Mouse (Mus musculus): ENCODE results near the gene Gm37240.

The Gm37240 gene

DNA sequence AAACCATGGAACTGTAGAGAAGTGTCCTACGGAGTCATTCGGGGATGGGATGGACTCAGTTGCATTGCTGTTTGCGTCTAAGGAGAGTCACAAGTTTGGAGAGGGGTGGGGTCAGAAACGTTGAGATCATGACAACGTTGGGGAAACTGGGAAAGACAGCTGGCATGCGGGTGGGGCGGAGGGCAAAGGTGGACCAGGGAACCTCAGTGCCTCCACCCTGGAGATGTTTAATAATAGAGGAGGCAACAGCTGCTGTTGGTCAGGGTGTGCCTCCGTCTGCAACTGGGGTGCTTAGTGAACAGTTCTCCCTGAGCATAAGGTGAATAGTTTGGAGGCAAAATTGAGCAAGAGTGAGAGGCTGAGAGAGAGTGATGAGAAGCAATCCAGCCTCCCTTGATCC, 758.8 kb downstream of the Gm37240 start:
- DNase-seq (ENCODE audit: low spot score) = no peak

DNA sequence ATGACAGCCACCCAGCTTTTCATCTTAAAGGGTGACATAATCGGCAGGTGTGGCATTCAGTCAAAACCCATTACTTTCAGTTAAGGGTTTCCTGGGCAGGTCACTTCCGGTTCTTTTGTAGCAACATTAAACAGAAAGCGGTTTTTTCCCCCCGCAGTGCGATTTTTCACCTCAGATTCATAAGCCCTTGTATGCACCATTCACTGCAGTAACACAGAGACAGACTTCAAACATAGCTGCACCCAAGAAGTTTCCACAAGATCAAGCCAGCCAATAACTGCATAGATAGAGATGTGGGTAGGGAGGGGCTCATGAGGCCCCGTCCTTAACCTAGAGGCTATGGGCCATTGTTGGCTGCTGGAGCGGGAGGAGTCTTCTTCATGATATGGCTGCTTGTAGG, 760.3 kb downstream of the Gm37240 start:
- DNase-seq (ENCODE audit: low spot score) = no peak

DNA sequence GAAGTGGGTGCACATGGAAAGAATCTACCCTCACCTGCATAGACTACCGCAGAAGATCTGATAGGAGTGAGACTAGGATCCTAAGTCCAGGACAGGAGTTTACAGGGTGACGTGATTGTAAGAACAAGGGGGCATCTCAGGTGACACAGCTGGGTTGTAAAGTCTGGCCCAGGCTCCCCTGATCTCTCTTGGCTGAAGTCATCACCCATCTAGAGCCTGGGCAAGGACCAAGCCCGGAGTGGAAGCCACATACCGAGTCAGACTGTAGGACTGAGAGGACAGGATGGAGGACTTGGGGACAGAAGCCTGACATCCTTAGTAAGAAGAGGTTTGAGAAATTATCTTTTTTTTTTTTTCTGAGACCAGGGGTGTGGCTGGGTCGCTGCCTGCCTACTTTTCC, 761.8 kb downstream of the Gm37240 start:
- DNase-seq (ENCODE audit: low spot score) = no peak

DNA sequence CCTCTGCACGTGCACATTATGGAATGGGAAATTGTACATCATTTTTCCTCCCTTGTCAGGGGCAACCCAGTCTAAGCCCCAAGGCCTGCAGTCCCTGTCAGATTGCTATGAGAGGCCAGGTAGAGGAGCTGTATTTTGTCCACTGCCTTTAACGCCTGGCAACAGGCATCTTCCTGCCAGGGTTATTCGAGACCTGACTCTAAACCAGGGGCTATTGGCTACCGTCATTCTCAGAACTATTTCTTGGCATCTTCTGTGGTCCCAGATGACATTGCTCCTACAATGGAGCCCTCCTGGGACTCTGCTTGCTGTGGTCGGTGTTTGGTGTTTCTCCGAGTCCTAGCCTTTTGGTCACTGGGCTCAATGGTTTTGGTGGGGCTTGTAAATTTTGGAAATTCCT, 762.4 kb downstream of the Gm37240 start:
- no peak for DNase-seq (ENCODE audit: low spot score)

DNA sequence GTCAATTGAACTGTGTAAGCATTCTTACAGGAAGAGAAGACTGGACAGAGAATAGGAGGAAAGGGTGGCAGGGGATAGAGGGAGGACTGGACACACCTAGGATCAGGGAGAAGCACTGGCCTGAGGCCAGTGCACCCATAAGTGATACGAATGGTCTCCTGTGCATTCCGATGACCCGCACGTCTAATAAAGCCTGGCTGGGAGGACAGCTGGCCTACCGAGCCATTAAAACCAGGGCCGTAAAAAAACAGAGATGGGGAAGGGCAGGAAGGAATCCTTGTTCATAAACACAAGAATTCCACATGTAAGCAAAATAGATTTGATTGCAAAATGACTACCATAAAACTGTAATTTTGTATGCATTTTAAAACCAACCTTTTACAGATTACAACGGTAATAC, 762.9 kb downstream of the Gm37240 start:
- DNase-seq (ENCODE audit: low spot score) = no peak

DNA sequence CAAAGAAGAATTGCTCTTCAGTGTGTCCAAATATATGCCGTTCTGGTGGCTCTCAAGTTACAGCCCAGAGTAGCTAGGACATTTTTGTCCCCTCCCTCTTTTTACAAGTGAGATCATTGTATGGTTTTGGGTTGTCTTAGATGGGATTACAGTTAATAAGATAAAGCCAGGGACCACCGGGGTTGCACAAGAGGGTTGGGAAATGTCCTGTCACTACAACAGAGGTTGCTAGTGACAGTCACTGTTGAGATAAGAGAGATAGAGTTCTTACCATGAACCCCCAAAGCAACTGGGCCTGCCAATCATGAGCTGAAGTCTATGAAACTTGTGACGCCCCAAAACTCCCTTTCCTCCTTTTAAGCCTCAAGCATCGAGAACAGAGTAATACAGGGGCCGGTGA, 769.6 kb downstream of the Gm37240 start:
- no peak for DNase-seq (ENCODE audit: low spot score)

DNA sequence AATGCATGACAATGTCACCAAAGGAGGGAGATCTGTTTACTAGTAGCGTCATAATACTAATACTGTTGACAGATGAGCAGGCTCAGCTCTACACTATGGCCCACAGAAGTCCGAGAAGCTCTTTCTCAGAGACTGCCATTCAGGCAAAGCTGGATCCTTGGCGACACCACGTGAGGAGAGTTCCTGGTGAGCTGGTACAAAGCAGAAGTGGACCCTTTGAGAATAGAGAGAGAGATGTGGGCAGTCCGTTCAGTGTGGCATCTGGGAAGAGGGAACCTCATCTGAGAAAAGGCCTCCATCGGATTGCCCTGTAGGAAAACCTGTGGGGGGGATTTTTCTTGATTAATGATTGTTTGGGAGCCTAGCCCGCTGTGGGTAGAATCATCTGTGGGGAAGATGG, 770.3 kb downstream of the Gm37240 start:
- DNase-seq (ENCODE audit: low spot score) = no peak

DNA sequence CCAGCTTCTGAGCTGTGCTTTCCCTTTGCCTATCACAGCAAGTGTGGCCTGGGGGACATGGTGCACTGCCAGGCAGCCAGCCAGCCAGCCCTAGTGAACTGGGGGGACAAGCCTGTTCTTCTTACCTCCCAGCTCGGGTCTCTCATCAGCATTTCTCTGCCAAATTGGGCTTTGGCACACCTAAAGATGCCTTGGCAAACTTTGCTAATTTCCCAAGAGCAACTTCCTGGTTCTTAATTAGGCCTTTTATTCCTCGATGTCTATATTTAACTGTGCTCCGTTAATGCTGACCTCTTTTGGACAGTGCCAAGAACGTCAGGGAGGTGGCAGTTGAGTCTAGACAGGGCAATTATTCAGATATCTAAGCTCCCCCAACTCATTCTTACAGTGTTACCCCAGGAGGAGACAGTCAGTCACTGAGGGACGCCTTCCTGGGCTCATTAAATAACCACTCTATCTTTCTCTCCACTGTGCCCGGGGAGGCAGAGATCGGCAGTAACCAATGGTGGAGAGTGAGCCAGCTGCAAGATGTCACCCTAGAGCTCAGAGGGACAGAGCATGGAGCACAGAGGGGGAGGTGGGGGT, 771.3 kb downstream of the Gm37240 start:
- no peak for DNase-seq (ENCODE audit: low spot score)

DNA sequence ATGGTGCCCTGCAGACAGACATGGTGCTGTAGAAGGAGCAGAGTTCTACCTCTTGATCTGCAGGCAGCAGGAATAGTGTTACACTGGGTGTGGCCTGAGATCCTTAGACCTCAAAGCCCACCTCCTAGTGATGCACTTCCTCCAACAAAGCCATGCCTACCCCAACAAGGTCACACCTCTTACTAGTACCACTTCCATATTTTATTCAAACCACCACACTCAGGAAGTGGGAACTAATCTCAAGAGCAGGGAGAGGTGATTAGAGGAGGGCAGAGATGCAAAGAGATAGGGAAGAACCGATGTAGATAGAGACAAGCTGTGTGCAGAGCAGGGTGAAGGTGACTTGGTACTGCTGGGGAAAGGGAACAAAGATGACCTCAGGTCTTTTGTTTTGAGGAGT, 773.8 kb downstream of the Gm37240 start:
- DNase-seq (ENCODE audit: low spot score) = no peak

DNA sequence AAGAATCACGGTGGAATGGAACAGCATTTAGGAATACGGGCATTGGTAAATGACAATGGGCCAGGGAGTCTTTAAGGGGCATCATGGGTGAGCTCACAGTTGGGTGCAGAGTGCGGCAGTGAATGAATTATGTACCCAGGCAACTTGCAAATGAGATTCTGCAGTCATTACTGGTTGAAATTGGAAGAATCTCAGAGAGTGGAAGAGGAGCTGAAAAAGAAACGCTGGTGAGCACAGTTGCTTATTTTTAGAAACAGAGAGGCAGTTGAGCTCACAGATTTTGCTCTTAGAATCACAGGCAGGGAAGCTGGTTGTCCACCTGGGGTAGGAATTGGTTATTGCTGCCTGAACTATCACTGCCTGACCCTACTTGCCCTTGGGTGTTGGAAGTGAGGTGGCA, 776.6 kb downstream of the Gm37240 start:
- no peak for DNase-seq (ENCODE audit: low spot score)

DNA sequence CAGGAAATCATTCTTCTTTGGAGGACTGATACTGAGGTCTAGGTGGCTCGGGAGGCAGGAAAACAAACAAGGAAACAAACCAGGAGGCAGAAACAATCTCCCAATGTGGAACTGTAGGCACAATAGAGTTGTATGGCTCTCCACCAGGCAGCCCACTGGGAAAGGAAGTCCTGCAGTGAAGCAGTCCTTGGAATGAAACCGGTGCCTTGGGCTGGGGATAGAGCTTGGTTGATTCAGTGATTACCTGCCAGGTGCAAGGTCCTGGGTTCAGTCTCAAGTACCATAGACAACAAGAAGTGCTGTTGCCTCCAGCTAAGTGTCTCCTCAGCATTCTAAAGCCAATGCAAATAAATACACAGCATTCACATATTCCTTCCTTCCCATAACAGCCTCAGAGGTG, 778.1 kb downstream of the Gm37240 start:
- no peak for DNase-seq (ENCODE audit: low spot score)

DNA sequence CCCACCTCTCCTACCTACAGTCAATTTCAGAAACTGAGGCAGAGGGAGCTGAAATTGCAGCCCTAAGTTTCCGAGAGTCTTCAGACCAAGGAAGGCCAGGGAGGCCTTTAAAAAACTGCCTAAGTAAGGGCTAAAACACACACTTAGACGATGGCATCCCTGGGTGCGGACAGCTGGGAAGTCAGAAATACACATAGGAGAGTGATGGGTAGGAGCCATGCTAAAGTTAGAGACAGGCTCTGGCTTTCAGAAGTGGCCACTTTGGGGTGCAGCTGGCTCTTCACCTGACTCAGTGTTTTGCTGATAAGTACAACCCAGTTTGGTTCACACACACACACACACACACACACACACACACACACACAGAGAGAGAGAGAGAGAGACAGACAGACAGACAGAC, 778.9 kb downstream of the Gm37240 start:
- DNase-seq (ENCODE audit: low spot score) = no peak

DNA sequence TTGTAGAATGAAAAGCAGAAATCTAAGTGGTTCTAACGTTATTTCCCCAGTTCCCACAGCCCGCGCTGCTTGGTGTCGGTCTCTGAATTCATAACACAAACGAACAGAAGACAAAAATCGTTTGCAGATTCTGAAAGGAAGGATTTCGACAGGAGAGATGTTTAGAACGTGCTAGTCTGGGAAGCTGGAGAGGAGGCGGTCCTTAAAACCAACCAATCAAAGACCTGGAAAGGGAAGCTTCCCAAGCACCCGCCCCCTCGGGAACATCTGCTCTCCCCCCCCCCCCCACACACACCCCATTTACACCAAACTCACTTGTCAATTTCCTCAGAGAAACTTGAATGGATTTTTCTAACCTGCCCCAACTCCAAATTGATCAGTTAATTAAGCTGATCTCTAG, 780.4 kb downstream of the Gm37240 start:
- no peak for DNase-seq (ENCODE audit: low spot score)

DNA sequence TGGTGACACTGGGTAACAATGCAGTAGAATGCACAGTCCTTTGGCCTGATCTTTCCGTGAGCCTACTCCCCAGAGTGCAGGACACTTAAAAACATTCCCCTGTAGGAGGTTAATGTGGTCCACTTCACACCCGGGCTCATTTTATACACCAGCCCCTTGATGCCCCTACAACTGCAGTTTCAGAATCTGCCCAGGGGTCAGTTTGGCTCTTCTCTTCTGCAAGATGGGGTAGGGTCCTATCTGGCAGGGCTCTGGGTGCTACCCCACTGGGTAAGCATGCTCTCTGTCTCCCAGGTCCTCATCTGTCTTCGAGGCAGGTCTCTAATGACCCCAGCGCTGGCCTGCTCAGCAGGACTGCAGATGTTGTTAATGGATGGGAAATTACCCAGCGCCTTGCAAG, 783.0 kb downstream of the Gm37240 start:
- no peak for DNase-seq (ENCODE audit: low spot score)

DNA sequence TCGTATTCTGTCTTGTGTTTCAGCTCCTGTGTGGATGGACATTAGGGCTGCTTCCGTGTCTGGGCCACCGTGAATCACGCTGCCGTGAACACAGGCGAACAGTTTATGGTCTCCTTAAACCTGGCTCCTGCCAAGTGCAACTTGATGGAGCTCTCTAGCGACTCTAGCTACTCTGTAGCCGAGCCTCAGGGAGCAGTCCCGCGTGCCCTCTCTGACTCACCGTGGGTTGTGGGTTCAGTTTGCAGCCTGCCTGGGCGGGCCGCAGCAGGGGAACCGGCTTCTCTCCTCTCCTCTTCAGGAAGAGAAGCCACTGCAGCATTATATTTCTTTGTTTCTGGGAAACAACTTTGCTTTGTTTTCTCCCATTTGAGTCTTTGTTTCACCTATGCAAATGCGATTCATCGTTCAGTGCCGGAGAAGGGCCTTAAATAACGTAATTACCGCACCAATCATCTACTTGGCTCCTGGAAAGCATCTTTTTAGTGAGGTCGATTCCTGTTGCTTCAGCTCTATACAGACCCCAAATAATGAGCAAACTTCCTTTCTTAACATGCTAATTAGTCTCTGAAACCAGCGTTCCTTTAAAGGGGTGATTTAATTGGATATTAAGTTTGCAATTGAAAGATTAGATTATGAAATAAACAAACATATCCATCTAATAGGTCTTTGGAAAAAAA, 806.3 kb downstream of the Gm37240 start:
- no peak for DNase-seq (ENCODE audit: low spot score)

DNA sequence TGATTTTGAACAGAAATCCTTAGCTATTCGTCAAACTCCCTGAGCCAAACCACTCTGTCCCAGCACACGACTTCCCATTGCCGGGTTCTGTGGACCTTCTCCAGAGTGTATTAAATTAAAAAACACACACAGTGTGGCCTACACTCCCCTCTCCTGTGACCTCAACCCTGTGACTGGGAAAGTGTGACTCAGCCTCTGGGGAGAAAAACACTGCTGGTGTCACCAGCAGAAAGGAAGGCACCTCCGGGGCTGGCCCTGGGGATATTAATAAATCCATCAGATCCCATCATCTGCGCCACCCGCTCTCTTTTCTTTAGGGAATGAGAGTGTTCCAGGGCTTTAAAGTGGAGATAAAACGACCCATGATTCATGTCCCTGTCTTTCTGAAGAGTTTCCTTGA, 823.2 kb downstream of the Gm37240 start:
- no peak for DNase-seq (ENCODE audit: low spot score)

DNA sequence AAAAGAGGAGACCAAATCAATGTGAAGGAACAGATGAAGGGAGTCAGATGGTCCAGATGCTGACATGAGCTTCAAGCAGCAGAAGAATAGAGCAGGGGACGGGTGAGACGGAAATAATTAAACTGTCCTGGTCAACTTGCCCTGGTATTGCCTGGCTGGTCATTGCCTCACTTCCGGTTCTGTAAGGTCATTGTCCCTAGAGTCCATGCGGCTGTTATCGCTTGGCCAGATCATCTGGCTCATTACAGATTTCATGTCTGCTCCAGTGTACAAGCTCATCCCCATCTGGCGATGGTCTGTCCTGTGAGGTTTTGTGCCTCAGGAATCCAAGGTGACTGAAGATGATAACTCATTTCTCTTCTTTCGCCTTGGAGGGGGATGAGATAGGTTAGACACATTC, 827.2 kb downstream of the Gm37240 start:
- DNase-seq (ENCODE audit: low spot score) = no peak

DNA sequence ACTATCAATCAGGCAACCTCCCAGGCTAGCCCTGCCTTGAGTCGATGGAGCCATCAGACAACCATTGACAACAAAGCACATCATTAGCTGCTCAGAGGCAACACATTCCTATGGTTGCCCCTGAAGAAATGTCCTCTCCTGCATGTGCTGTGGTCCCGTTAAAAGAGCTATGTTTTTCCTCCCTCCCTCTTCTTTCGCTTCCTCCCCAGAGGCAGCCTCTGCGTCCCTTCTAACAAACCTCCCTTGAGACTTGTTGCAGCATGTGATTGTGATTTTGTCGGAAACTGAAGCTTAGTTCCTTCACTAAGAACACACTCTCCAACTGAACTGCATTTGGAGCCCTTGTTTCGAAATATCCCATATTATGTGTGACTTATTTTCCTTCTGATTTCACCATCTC, 830.1 kb downstream of the Gm37240 start:
- no peak for DNase-seq (ENCODE audit: low spot score)

DNA sequence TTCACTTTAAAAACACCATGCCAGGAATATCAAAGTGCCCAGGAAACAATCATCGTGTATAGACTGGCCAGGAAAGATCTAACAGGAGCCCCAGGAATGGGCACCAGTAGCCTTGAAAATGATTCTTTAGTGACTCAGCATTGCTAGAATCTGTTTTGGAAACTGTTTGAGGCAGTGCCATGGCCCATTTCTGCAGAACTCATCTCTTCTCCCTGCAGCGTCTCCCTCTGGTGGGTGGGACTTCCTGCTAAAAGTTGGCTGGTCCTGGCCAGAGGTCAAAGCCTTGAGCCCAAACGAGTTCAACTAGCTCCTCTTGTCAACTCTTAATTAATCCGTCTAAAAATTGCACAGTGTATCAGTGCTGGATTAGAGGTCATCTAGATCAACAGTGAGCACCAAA, 833.8 kb downstream of the Gm37240 start:
- DNase-seq (ENCODE audit: low spot score) = no peak

DNA sequence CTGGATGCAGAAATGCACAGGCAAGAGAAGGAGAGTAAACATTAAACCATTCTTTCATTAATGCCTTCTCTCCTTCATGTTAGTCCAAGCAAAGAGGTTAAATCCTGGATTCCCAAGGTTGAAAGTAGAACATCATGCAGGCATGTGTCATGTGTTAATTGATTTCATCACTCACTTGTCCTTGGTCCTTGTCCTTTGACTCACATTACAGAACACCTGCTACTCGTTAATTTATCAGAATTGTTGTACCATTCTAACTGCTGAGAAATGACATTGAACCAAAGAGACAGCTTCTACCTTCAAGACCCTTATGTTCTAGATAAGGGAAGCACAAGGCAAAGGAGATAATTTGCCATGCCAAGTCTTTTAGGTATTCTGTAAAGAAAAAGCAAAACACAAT, 835.1 kb downstream of the Gm37240 start:
- no peak for DNase-seq (ENCODE audit: low spot score)

DNA sequence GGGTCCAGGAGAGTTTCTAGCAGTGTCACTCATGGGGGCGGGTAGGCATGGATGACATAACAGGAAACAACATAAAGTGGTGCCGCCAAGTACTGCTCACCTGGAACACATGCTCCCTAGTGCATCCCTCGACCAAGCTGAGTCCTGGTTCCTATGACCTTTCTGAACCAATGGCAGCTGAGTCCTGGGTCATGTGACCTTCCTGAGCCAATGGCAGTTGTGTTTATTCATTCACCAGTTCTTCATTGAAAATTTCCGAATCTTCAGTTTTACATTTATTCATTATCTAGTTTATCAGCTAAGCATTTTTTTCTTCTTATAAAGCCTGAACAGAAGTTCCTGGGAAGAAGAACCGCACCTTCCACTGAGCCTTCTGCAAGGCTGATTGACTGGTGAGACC, 838.7 kb downstream of the Gm37240 start:
- DNase-seq (ENCODE audit: low spot score) = no peak

DNA sequence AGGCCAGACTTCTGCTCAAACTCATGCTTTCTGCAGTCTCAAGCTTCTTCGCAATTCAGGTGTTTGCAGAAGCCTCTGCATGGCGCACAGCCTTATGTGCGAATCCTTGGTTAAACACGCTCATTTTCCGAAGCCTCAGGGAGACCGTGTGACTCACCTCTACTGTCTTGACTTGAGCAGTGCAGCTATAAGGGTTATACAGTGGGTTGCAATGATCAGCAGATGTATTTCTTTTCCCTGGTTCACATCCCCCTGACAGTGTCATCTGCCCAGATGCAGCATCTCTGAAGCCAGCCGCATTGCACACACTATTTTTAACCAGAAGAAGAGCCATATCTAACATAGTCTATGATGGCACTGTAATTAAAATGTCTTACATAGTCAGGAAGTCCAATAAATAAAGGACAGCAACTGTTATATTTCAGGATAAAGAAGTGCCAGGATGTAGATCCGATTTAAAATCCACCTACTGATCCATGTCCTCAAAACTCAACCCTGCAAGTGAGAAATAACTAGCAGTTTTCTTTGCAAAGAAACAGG, 843.6 kb downstream of the Gm37240 start:
- DNase-seq (ENCODE audit: low spot score) = no peak

DNA sequence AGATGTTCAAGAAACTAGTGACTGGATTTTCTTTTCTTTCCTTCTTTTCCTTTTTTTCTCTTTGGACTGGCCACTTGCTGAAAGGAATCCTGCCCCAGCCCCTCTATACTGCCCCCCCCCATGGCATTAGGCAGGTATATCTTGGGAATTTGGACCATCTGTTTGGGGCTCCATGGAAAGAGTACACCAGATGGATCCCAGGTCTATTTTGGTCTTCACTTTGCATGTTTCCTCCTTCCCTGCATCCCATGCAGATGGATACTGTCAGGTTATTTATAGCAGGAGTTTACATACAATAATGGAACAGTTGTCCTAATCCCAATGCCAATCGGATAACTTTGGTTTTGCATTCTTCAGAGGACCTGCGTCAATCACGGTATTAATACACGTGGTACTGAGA, 845.2 kb downstream of the Gm37240 start:
- no peak for DNase-seq (ENCODE audit: low spot score)

DNA sequence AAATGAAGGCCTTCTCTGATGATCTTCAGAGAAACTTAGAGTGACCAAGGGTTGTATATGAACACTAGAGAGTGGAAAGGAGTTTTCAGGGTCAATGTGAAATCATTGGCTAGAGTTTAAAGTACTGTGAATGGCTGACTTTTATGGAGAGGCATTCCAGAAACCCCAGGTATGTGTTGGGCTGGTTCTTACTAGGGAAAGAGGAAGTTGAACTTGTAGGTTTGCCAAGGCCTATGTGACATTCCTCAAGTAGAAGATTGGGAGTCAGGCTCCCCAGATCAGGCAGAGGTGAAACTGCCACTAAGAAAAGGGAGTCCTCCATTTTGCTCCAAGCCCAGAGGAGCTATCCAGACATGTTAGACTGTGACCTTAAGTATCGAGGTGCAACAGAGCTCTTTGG, 858.2 kb downstream of the Gm37240 start:
- DNase-seq (ENCODE audit: low spot score) = no peak

Measured in MN1 (cell line).